Mouse (Mus musculus) C2C12 (cell line): ENCODE data around the gene Pard3b. TPM values are rescaled to one million over a fixed set of nuclear protein-coding genes. Genes with fewer than 3 reads are reported as not detected.

Experiments used
- H3K27me3 ChIP-seq: one replicate; pipeline ENCODE4 v1.6.1; 2011; ENCODE audit not compliant: control insufficient read depth, insufficient read depth, insufficient read length
- H3K36me3 ChIP-seq: one replicate; pipeline ENCODE4 v1.6.1; 2011; ENCODE audit not compliant: control insufficient read depth, insufficient read depth
- H3K4me3 ChIP-seq: one replicate; pipeline ENCODE4 v1.5.1; 2011; ENCODE audit warnings: mild to moderate bottlenecking, control low read depth; ENCODE audit not compliant: poor library complexity, insufficient read depth, severe bottlenecking
- H3K79me2 ChIP-seq: one replicate; pipeline ENCODE4 v1.6.1; 2011; ENCODE audit not compliant: control insufficient read depth, insufficient read depth
- H3K79me3 ChIP-seq: one replicate; pipeline ENCODE4 v1.6.1; 2011; ENCODE audit warnings: low read depth, control low read depth
- H3ac ChIP-seq: one replicate; pipeline ENCODE3; 2011; ENCODE audit warnings: low read depth; ENCODE audit not compliant: control insufficient read depth, insufficient read length
- CEBPB ChIP-seq: IDR thresholded peaks from one replicate; pipeline ENCODE4 v1.6.1; 2011; ENCODE audit warnings: low read depth, mild to moderate bottlenecking, control low read depth, moderate library complexity
- CTCF ChIP-seq: IDR thresholded peaks from one replicate; pipeline ENCODE4 v1.5.1; 2011; ENCODE audit not compliant: control insufficient read depth, insufficient read depth, insufficient read length
- FOSL1 ChIP-seq: IDR thresholded peaks from one replicate; pipeline ENCODE4 v1.8.0; 2011; ENCODE audit warnings: mild to moderate bottlenecking, low read length; ENCODE audit not compliant: poor library complexity, insufficient read depth, severe bottlenecking
- MAX ChIP-seq: IDR thresholded peaks from one replicate; pipeline ENCODE4 v1.6.1; 2011; ENCODE audit warnings: mild to moderate bottlenecking, control low read depth
- MYOD1 ChIP-seq: IDR thresholded peaks from one replicate; pipeline ENCODE4 v1.6.1; 2011; ENCODE audit warnings: low read depth; ENCODE audit not compliant: control insufficient read depth, insufficient read length
- MYOG ChIP-seq: IDR thresholded peaks from one replicate; pipeline ENCODE4 v1.6.1; 2011; ENCODE audit not compliant: control insufficient read depth, insufficient read length; ENCODE audit errors: extremely low read depth
- USF1 ChIP-seq: IDR thresholded peaks from one replicate; pipeline ENCODE4 v1.6.1; 2011; ENCODE audit warnings: low read depth, mild to moderate bottlenecking, control low read depth, moderate library complexity
- long read RNA-seq, 2 experiments: library from polyadenylated mRNA; unstranded; transcript quantifications; one replicate each; pipeline ENCODE4 v2.0.0; 2019 to 2020
- polyA plus RNA-seq: library from polyadenylated mRNA; unstranded; fragments of >200 nt; fragmentation: generic; extraction: Trizol; gene quantifications from one replicate; pipeline ENCODE4 v1.2.1, GENCODE M21; 2012; ENCODE audit warnings: missing spikeins

Gene Pard3b
- 0.20 TPM for polyA plus RNA-seq
- long read RNA-seq, experiment 1 = 0 reads
- long read RNA-seq, experiment 2, partial matches to known transcripts = 1 of 3 reads
- long read RNA-seq, experiment 2, other reads (novel, unspliced or antisense) = 2 of 3 reads

- Histone ChIP-seq H3K36me3 (no peaks in the 10 kb centered on the region), H3K79me2 (no peaks in the 10 kb centered on the region), H3ac (peak within 1 kb of the TSS; percentile 84), H3K4me3 (peak within 1 kb of the TSS; percentile 25), H3K79me3 (no peaks in the 10 kb centered on the region), H3K27me3 (no peaks in the 10 kb centered on the region)
- TF ChIP-seq CEBPB (no peak), MAX (no peak), MYOD1 (no peak)
Observed at GRCm38 (mm10) chr1:61638347-61639111, at the start of gene Pard3b. Pard3b (plus strand) TSS chr1:61638824.

- Histone ChIP-seq H3K79me3 (no peaks in the 10 kb centered on the region), H3K36me3 (no peaks in the 10 kb centered on the region), H3ac (no peak overlapping the region), H3K79me2 (no peaks in the 10 kb centered on the region), H3K4me3 (no peak overlapping the region), H3K27me3 (no peaks in the 10 kb centered on the region)
- TF ChIP-seq FOSL1 (no peak), MYOD1 (no peak), MYOG (no peak), USF1 (no peak), CEBPB (no peak), MAX (no peak), CTCF (no peak)
Observed at GRCm38 (mm10) chr1:61616176-61616575, 22.4 kb upstream of the Pard3b start.

DNA sequence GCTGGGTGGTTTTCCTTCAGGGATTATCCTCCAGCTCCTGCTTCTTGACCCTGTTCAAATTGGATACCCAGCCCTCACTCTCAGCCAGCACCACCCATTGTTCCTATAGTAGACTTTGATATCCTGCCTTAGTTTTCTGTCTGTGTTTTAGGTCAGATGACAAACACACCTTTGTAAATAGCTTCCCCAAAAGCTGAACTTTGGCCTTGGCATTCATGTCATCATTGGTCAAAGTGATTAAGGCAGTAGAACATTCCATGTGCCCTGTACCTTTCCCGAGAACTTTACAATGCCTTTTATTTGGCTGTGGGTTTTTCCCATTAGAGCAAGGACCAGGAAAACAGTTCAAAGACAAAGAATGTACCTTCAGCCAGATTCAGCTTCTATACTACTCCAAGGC lies 18.0 kb upstream of the Pard3b start:
- Histone ChIP-seq H3K4me3 (no peak overlapping the region), H3K79me2 (no peaks in the 10 kb centered on the region), H3ac (no peak overlapping the region), H3K79me3 (no peaks in the 10 kb centered on the region), H3K27me3 (no peaks in the 10 kb centered on the region), H3K36me3 (no peaks in the 10 kb centered on the region)
- no peak for TF ChIP-seq MAX
- no peak for TF ChIP-seq MYOG
- no peak for TF ChIP-seq CTCF
- no peak for TF ChIP-seq CEBPB
- TF ChIP-seq USF1 = no peak
- no peak for TF ChIP-seq MYOD1
- TF ChIP-seq FOSL1 = no peak

GRCm38 (mm10) chr1:61629857-61630256 lies 8.8 kb upstream of the Pard3b start:
- TF ChIP-seq USF1 = no peak
- no peak for TF ChIP-seq FOSL1
- TF ChIP-seq MYOG = no peak
- no peak for TF ChIP-seq CEBPB
- no peak for TF ChIP-seq MAX
- no peak for TF ChIP-seq CTCF
- no peak for TF ChIP-seq MYOD1

GRCm38 (mm10) chr1:61639114-61640093 lies 780 bp downstream of the Pard3b start:
- Histone ChIP-seq H3K4me3 (peak overlapping the region; percentile 25), H3K79me3 (no peaks in the 10 kb centered on the region), H3K79me2 (no peaks in the 10 kb centered on the region), H3ac (peak overlapping the region; percentile 84), H3K36me3 (no peaks in the 10 kb centered on the region), H3K27me3 (no peaks in the 10 kb centered on the region)
- TF ChIP-seq MAX (no peak), CEBPB (no peak), USF1 (no peak), CTCF (no peak), MYOD1 (no peak), FOSL1 (no peak), MYOG (no peak)

More at GRCm38 (mm10) chr1:61629857-61630256, 8.8 kb upstream of the Pard3b start:
- H3K27me3 ChIP-seq = no peaks in the 10 kb centered on the region
- H3K79me2 ChIP-seq = no peaks in the 10 kb centered on the region
- no peaks in the 10 kb centered on the region for H3K79me3 ChIP-seq
- H3K4me3 ChIP-seq = no peak overlapping the region
- no peaks in the 10 kb centered on the region for H3K36me3 ChIP-seq
- H3ac ChIP-seq = no peak overlapping the region
